Mouse (Mus musculus): ENCODE data around the gene Tdrd7. TPM values are rescaled to one million over a fixed set of nuclear protein-coding genes. Genes with fewer than 3 reads are reported as not detected.

Gene Tdrd7
- total and polyA plus RNA-seq, 2 experiments = 10.9 to 27.8 TPM

GRCm38 (mm10) chr4:45941628-45942044 lies 23.5 kb upstream of the Tdrd7 start:
- WGBS = 18% methylated on average over 13 of the region's 13 CpGs
- H3K27me3 ChIP-seq (ENCODE audit: control insufficient read depth, insufficient read depth, low read length) = no peaks in the 10 kb centered on the region
- DNase-seq (ENCODE audit: extremely low read depth, low read depth, low spot score) = peak; percentile 22
- H3K9ac ChIP-seq (ENCODE audit: low read depth, low read length) = no peak overlapping the region
- no peaks in the 10 kb centered on the region for H3K79me2 ChIP-seq (ENCODE audit: control insufficient read depth, insufficient read depth, low read length)
- no peaks in the 10 kb centered on the region for H3K4me1 ChIP-seq (ENCODE audit: control insufficient read depth, insufficient read depth, low read length)
- H3K36me3 ChIP-seq (ENCODE audit: control insufficient read depth, insufficient read depth, low read length) = no peaks in the 10 kb centered on the region
- H3K4me3 ChIP-seq (ENCODE audit: insufficient read depth, low read depth, low read length) = no peak overlapping the region
- peak; percentile 91 for TF ChIP-seq CTCF (IDR thresholded peaks at IDR 0.05; ENCODE audit: low read depth, low read length)
- TF ChIP-seq POLR2A (IDR thresholded peaks at IDR 0.05; ENCODE audit: extremely low read depth, insufficient read depth, low read length) = no peak
- no peak overlapping the region for H3K27ac ChIP-seq (replicated peaks; ENCODE audit: insufficient read depth, low read depth, low read length)

- Histone ChIP-seq H3K27ac (replicated peaks; ENCODE audit: insufficient read depth, low read depth, low read length) (no peak overlapping the region), H3K79me2 (ENCODE audit: control insufficient read depth, insufficient read depth, low read length) (no peaks in the 10 kb centered on the region), H3K36me3 (ENCODE audit: control insufficient read depth, insufficient read depth, low read length) (no peaks in the 10 kb centered on the region), H3K9ac (ENCODE audit: low read depth, low read length) (no peak overlapping the region), H3K27me3 (ENCODE audit: control insufficient read depth, insufficient read depth, low read length) (no peaks in the 10 kb centered on the region), H3K4me3 (ENCODE audit: insufficient read depth, low read depth, low read length) (no peak overlapping the region), H3K4me1 (ENCODE audit: control insufficient read depth, insufficient read depth, low read length) (no peaks in the 10 kb centered on the region)
- DNase-seq (ENCODE audit: extremely low read depth, low read depth, low spot score) = no peak
- WGBS = 86% methylated on average over 8 of the region's 8 CpGs
- TF ChIP-seq CTCF (IDR thresholded peaks at IDR 0.05; ENCODE audit: low read depth, low read length) (no peak), POLR2A (IDR thresholded peaks at IDR 0.05; ENCODE audit: extremely low read depth, insufficient read depth, low read length) (no peak)
Measured at GRCm38 (mm10) chr4:45947729-45948128, 17.4 kb upstream of the Tdrd7 start.

- no peaks in the 10 kb centered on the region for H3K4me1 ChIP-seq (ENCODE audit: control insufficient read depth, insufficient read depth, low read length)
- H3K9ac ChIP-seq (ENCODE audit: low read depth, low read length) = no peak overlapping the region
- no peaks in the 10 kb centered on the region for H3K36me3 ChIP-seq (ENCODE audit: control insufficient read depth, insufficient read depth, low read length)
- no peak for TF ChIP-seq POLR2A (IDR thresholded peaks at IDR 0.05; ENCODE audit: extremely low read depth, insufficient read depth, low read length)
- no peak for TF ChIP-seq CTCF (IDR thresholded peaks at IDR 0.05; ENCODE audit: low read depth, low read length)
- no peaks in the 10 kb centered on the region for H3K27me3 ChIP-seq (ENCODE audit: control insufficient read depth, insufficient read depth, low read length)
- H3K27ac ChIP-seq (replicated peaks; ENCODE audit: insufficient read depth, low read depth, low read length) = no peak overlapping the region
- H3K79me2 ChIP-seq (ENCODE audit: control insufficient read depth, insufficient read depth, low read length) = no peaks in the 10 kb centered on the region
- 72% methylated on average over 7 of the region's 7 CpGs for whole genome bisulfite sequencing
- DNase-seq (ENCODE audit: extremely low read depth, low read depth, low spot score) = peak; percentile 15
- H3K4me3 ChIP-seq (ENCODE audit: insufficient read depth, low read depth, low read length) = no peak overlapping the region
Measured at GRCm38 (mm10) chr4:45949109-45949848, 15.9 kb upstream of the Tdrd7 start.

DNA sequence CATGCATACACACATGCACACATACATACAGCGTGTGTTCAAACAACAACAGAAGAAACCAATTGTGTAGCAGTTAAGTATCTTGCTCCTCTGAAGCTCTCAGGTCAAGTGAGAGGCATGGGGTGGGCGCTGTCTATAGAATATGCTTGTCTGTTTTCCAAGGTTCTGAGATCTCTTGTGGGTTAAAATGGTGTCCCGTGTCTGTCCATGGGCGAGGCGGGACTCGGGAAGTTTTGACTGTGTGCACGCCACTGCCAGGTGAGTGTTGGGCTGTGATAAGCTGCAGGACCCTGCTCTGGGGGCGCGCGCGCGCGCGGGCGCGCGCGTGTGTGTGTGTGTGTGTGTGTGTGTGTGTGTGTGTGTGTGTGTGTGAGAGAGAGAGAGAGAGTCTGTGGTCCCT lies 13.3 kb upstream of the Tdrd7 start:
- H3K4me1 ChIP-seq (ENCODE audit: control insufficient read depth, insufficient read depth, low read length) = no peaks in the 10 kb centered on the region
- H3K27ac ChIP-seq (replicated peaks; ENCODE audit: insufficient read depth, low read depth, low read length) = no peak overlapping the region
- WGBS = 95% methylated on average over 17 of the region's 18 CpGs
- no peaks in the 10 kb centered on the region for H3K27me3 ChIP-seq (ENCODE audit: control insufficient read depth, insufficient read depth, low read length)
- H3K4me3 ChIP-seq (ENCODE audit: insufficient read depth, low read depth, low read length) = no peak overlapping the region
- H3K36me3 ChIP-seq (ENCODE audit: control insufficient read depth, insufficient read depth, low read length) = no peaks in the 10 kb centered on the region
- no peak for DNase-seq (ENCODE audit: extremely low read depth, low read depth, low spot score)
- H3K79me2 ChIP-seq (ENCODE audit: control insufficient read depth, insufficient read depth, low read length) = no peaks in the 10 kb centered on the region
- TF ChIP-seq CTCF (IDR thresholded peaks at IDR 0.05; ENCODE audit: low read depth, low read length) = no peak
- no peak for TF ChIP-seq POLR2A (IDR thresholded peaks at IDR 0.05; ENCODE audit: extremely low read depth, insufficient read depth, low read length)
- no peak overlapping the region for H3K9ac ChIP-seq (ENCODE audit: low read depth, low read length)

- DNase-seq (ENCODE audit: extremely low read depth, low read depth, low spot score) = no peak
- no peaks in the 10 kb centered on the region for H3K27me3 ChIP-seq (ENCODE audit: control insufficient read depth, insufficient read depth, low read length)
- TF ChIP-seq CTCF (IDR thresholded peaks at IDR 0.05; ENCODE audit: low read depth, low read length) (no peak), POLR2A (IDR thresholded peaks at IDR 0.05; ENCODE audit: extremely low read depth, insufficient read depth, low read length) (no peak)
- no peaks in the 10 kb centered on the region for H3K36me3 ChIP-seq (ENCODE audit: control insufficient read depth, insufficient read depth, low read length)
- WGBS = 93% methylated on average over 23 of the region's 23 CpGs
- no peaks in the 10 kb centered on the region for H3K4me1 ChIP-seq (ENCODE audit: control insufficient read depth, insufficient read depth, low read length)
- no peak overlapping the region for H3K27ac ChIP-seq (replicated peaks; ENCODE audit: insufficient read depth, low read depth, low read length)
- H3K4me3 ChIP-seq (ENCODE audit: insufficient read depth, low read depth, low read length) = no peak overlapping the region
- H3K79me2 ChIP-seq (ENCODE audit: control insufficient read depth, insufficient read depth, low read length) = no peaks in the 10 kb centered on the region
- H3K9ac ChIP-seq (ENCODE audit: low read depth, low read length) = no peak overlapping the region
Measured at GRCm38 (mm10) chr4:45953025-45953919, 11.9 kb upstream of the Tdrd7 start.
